Mouse (Mus musculus) stomach, embryonic 15.5 days (tissue): ENCODE results near the gene Zfp598. TPM values are rescaled to one million over a fixed set of nuclear protein-coding genes. Genes with fewer than 3 reads are reported as not detected.

ENCODE experiments used
- ATAC-seq: fragments of 200-750 bp; cut with Nextera tagmentation; 2 replicates; pipeline ENCODE4 v1.8.0; 2017; ENCODE audit warnings: low read depth, moderate number of reproducible peaks, moderate TSS enrichment; ENCODE audit not compliant: insufficient read depth, low FRiP score
- H3K27ac ChIP-seq: fragments of 300-500 bp; sonication (generic); 2 replicates; pipeline ENCODE4 v1.5.1; 2015; ENCODE audit warnings: mild to moderate bottlenecking, inconsistent platforms
- H3K27me3 ChIP-seq: fragments of 300-500 bp; sonication (generic); replicated peaks from 2 replicates; pipeline ENCODE4 v1.6.1; 2015; ENCODE audit warnings: inconsistent platforms
- H3K36me3 ChIP-seq: fragments of 300-500 bp; sonication (generic); 2 replicates; pipeline ENCODE4 v1.6.1; 2015; ENCODE audit warnings: inconsistent platforms
- H3K4me1 ChIP-seq: fragments of 300-500 bp; sonication (generic); 2 replicates; pipeline ENCODE4 v1.6.1; 2015; ENCODE audit warnings: inconsistent platforms
- H3K4me2 ChIP-seq: fragments of 300-500 bp; sonication (generic); 2 replicates; pipeline ENCODE4 v1.6.1; 2015; ENCODE audit warnings: mild to moderate bottlenecking, inconsistent platforms
- H3K4me3 ChIP-seq: fragments of 300-500 bp; sonication (generic); replicated peaks from 2 replicates; pipeline ENCODE4 v1.5.1; 2015; ENCODE audit warnings: inconsistent platforms
- H3K9ac ChIP-seq: fragments of 300-500 bp; sonication (generic); 2 replicates; pipeline ENCODE4 v1.6.1; 2015; ENCODE audit warnings: inconsistent platforms
- H3K9me3 ChIP-seq: fragments of 300-500 bp; sonication (generic); 2 replicates; pipeline ENCODE4 v1.6.1; 2016; ENCODE audit warnings: inconsistent platforms
- WGBS: fragments of 180-500 bp; shearing (Covaris S2); methylation state at CpG from one replicate; pipeline ENCODE4 v1.1.7; 2015; 5-methylcytosine and 5-hydroxymethylcytosine counted together
- polyA plus RNA-seq: library from polyadenylated mRNA; unstranded; fragments of >200 nt; fragmentation: Nextera tagmentation; extraction: Ambion mirVana; gene quantifications from 2 replicates; pipeline ENCODE4 v1.2.1, GENCODE M21; 2015

The Zfp598 gene
- polyA plus RNA-seq, 1 experiment from 2014 or later: 19.3 TPM

DNA sequence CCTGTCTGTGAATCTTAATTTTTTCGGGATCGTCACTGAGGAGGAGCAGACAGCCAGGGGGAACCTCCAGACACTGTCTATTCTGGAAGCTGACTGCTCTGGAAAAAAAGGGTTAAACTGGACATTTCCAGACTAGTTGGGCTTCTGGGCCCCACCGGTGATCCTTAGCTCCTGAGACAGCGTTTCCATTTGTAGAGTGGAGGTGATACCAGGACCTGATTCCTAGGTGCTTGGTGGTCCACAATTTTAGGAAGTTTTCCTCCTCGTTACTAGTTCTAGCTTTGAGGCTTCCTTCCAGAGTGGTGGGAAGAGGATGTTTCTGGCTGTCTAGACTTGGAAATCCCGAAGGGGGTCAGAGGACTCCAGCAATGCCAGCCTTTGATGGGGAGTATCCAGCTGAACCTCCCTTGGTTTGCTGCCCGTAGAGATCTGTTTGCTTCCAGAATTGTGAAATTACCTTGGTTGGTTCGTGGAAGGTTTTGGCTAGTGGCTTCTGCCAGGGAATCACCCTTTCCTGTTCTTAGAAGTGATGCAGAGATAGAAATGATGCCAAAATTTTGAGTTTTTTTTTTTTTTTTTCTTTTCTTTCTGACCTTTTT lies 858 bp downstream of the Zfp598 start:
- 9% methylated on average over 8 of the region's 8 CpGs for WGBS
- peak overlapping the region; percentile 89 for H3K9ac ChIP-seq
- no peaks in the 10 kb centered on the region for H3K9me3 ChIP-seq
- peaks cover 20% of the 10 kb centered on the region for H3K4me1 ChIP-seq
- peak overlapping the region; percentile 67 for H3K4me2 ChIP-seq
- no peak for ATAC-seq
- H3K36me3 ChIP-seq: no peaks in the 10 kb centered on the region
- H3K4me3 ChIP-seq: peak overlapping the region; percentile 98
- no peaks in the 10 kb centered on the region for H3K27me3 ChIP-seq
- H3K27ac ChIP-seq: peak overlapping the region; percentile 84

DNA sequence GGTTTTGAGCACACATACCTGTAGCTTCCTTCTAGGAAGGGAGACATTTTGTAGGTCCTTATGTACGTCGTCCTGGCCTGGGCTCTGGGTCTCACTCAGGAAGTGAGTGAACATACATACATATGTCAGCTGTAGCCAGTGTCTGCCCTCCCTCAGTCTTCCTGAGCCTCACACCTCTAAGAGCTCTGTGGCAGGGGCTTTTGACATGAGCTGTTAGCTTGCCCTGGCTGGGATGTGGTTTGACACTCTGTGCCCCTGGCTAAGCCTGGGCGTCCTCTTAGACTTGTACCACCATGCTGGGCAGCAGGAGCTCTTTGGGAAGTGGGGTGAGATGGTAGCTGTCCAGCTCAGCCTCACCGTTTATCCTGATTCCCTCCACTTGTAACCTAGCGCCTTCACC lies 1.9 kb downstream of the Zfp598 start:
- H3K27ac ChIP-seq: no peak overlapping the region

GRCm38 (mm10) chr17:24672141-24672540 lies 2.7 kb downstream of the Zfp598 start:
- Histone ChIP-seq H3K9ac (no peak overlapping the region), H3K4me1 (peaks cover 21% of the 10 kb centered on the region), H3K27ac (no peak overlapping the region), H3K4me3 (no peak overlapping the region), H3K27me3 (no peaks in the 10 kb centered on the region), H3K36me3 (peaks cover 4% of the 10 kb centered on the region; the same call in 1 of the 2 replicates), H3K4me2 (peak overlapping the region; percentile 67; the same call in 1 of the 2 replicates), H3K9me3 (no peaks in the 10 kb centered on the region)
- ATAC-seq: 0 out of 2 replicates have a peak, but pooled peaks have one; percentile 21
- 12% methylated on average over 5 of the region's 5 CpGs for WGBS

More for the DNA sequence above, 1.9 kb downstream of the Zfp598 start:
- Histone ChIP-seq H3K27me3 (no peaks in the 10 kb centered on the region), H3K9ac (no peak overlapping the region), H3K9me3 (no peaks in the 10 kb centered on the region), H3K4me3 (peak overlapping the region; percentile 98; the same call in 1 of the 2 replicates), H3K36me3 (no peaks in the 10 kb centered on the region), H3K4me2 (peak overlapping the region; percentile 67; the same call in 1 of the 2 replicates), H3K4me1 (peaks cover 20% of the 10 kb centered on the region)
- WGBS: 62% methylated on average over 5 of the region's 5 CpGs
- ATAC-seq: no peak

GRCm38 (mm10) chr17:24674277-24674676 lies 4.8 kb downstream of the Zfp598 start:
- H3K4me1 ChIP-seq: peaks cover 24% of the 10 kb centered on the region
- H3K9ac ChIP-seq: 0 out of 2 replicates have a peak overlapping the region, but pooled peaks have one; percentile 8
- WGBS: 78% methylated on average over 7 of the region's 7 CpGs

GRCm38 (mm10) chr17:24676187-24676586 lies 6.7 kb downstream of the Zfp598 start:
- H3K27ac ChIP-seq: no peak overlapping the region
- no peaks in the 10 kb centered on the region for H3K27me3 ChIP-seq
- WGBS: 70% methylated on average over 2 of the region's 2 CpGs
- no peak overlapping the region for H3K4me3 ChIP-seq
- ATAC-seq: no peak
- peaks cover 16% of the 10 kb centered on the region for H3K4me1 ChIP-seq
- H3K36me3 ChIP-seq: peaks cover 44% of the 10 kb centered on the region
- H3K9me3 ChIP-seq: no peaks in the 10 kb centered on the region
- no peak overlapping the region for H3K9ac ChIP-seq
- no peak overlapping the region for H3K4me2 ChIP-seq

More at GRCm38 (mm10) chr17:24674277-24674676, 4.8 kb downstream of the Zfp598 start:
- Histone ChIP-seq H3K27me3 (no peaks in the 10 kb centered on the region), H3K27ac (no peak overlapping the region), H3K36me3 (peaks cover 25% of the 10 kb centered on the region), H3K4me2 (no peak overlapping the region), H3K9me3 (no peaks in the 10 kb centered on the region), H3K4me3 (no peak overlapping the region)
- ATAC-seq: no peak

DNA sequence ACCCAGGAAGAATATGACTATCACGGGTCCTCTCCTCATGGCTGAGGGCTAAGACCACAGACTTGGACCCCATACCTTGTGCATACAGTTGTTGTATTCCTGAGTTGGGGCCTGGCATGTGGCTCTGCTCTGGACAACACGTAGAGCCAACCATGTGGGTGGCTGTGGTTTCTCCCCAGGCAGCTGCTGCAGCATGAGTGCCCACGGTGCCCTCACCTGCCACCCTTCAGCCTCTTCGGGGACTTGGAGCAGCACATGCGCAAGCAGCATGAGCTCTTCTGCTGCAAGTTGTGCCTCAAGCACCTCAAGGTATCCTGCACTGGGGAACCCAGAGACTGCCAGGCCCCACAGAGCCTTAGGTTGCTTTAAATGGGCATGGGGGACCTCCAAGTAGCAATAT lies 7.4 kb downstream of the Zfp598 start:
- H3K9ac ChIP-seq: no peak overlapping the region
- no peak overlapping the region for H3K27ac ChIP-seq
- no peak overlapping the region for H3K4me3 ChIP-seq
- H3K36me3 ChIP-seq: peaks cover 49% of the 10 kb centered on the region
- no peak for ATAC-seq
- H3K4me2 ChIP-seq: no peak overlapping the region
- no peaks in the 10 kb centered on the region for H3K9me3 ChIP-seq
- H3K27me3 ChIP-seq: no peaks in the 10 kb centered on the region
- WGBS: 88% methylated on average over 5 of the region's 5 CpGs
- H3K4me1 ChIP-seq: peaks cover 9% of the 10 kb centered on the region

DNA sequence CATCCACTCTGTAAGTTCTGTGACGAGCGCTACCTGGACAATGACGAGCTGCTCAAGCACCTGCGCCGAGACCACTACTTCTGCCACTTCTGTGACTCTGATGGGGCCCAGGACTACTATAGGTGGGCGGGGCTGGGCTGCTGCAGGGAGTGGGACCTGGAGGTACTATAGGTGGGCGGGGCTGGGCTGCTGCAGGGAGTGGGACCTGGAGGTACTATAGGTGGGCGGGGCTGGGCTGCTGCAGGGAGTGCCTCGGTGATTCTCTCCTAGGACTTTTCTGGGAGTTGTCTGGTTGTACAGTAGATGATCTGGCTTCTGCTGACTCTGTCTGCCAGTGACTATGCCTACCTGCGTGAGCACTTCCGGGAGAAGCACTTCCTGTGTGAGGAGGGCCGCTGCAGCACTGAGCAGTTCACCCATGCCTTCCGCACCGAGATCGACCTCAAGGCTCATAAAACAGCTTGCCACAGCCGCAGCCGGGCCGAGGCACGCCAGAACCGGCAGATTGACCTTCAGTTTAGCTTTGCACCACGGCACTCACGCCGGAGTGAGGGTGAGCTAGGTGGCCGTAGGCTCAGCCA lies 8.1 kb downstream of the Zfp598 start:
- Histone ChIP-seq H3K9ac (no peak overlapping the region), H3K4me1 (peaks cover 4% of the 10 kb centered on the region; the same call in 1 of the 2 replicates), H3K36me3 (peaks cover 53% of the 10 kb centered on the region), H3K4me3 (no peak overlapping the region), H3K27ac (no peak overlapping the region), H3K9me3 (no peaks in the 10 kb centered on the region), H3K4me2 (no peak overlapping the region), H3K27me3 (no peaks in the 10 kb centered on the region)
- peak; percentile 79 for ATAC-seq
- WGBS: 85% methylated on average over 24 of the region's 24 CpGs

DNA sequence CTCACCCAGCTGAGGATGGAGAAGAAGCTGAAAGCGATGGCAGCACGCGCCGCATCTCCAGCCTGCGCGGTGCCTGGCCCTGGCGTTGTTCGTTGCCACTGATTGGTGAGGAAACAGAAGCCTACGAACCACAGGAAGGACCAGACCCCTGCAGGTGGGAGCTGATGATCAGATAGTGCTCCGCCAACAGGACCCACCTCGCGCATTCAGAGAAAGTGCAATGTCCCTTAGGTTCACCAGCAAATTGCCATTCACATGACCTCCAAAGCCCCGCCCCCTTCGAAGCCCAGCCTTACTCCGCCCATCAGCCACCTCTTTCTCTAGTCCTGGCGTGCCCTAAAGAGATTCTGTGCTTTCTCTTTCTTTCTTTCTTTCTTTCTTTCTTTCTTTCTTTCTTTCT lies 17.0 kb downstream of the Zfp598 start:
- ATAC-seq: no peak
- no peak overlapping the region for H3K9ac ChIP-seq
- no peaks in the 10 kb centered on the region for H3K9me3 ChIP-seq
- H3K27ac ChIP-seq: no peak overlapping the region
- H3K4me3 ChIP-seq: no peak overlapping the region
- peaks cover 21% of the 10 kb centered on the region for H3K4me1 ChIP-seq
- H3K36me3 ChIP-seq: peaks cover 5% of the 10 kb centered on the region; the same call in 1 of the 2 replicates
- 27% methylated on average over 16 of the region's 16 CpGs for WGBS
- peaks cover 45% of the 10 kb centered on the region for H3K27me3 ChIP-seq
- peak overlapping the region; percentile 37 for H3K4me2 ChIP-seq

- peaks cover 21% of the 10 kb centered on the region for H3K4me1 ChIP-seq
- H3K27me3 ChIP-seq: peaks cover 45% of the 10 kb centered on the region
- peaks cover 3% of the 10 kb centered on the region; the same call in 1 of the 2 replicates for H3K36me3 ChIP-seq
- peak; percentile 62 for ATAC-seq
- H3K4me2 ChIP-seq: peak overlapping the region; percentile 77
- H3K27ac ChIP-seq: no peak overlapping the region
- H3K9me3 ChIP-seq: no peaks in the 10 kb centered on the region
- H3K4me3 ChIP-seq: peak overlapping the region; percentile 40
- WGBS: 2% methylated on average over 25 of the region's 25 CpGs
- 0 out of 2 replicates have a peak overlapping the region, but pooled peaks have one; percentile 9 for H3K9ac ChIP-seq
Measured at GRCm38 (mm10) chr17:24687146-24687595, 17.7 kb downstream of the Zfp598 start.

- Histone ChIP-seq H3K9ac (0 out of 2 replicates have a peak overlapping the region, but pooled peaks have one; percentile 9), H3K9me3 (no peaks in the 10 kb centered on the region), H3K4me1 (peaks cover 21% of the 10 kb centered on the region), H3K36me3 (peaks cover 5% of the 10 kb centered on the region; the same call in 1 of the 2 replicates), H3K4me2 (peak overlapping the region; percentile 77), H3K4me3 (peak overlapping the region; percentile 40), H3K27ac (no peak overlapping the region), H3K27me3 (peaks cover 45% of the 10 kb centered on the region)
- no peak for ATAC-seq
- WGBS: 20% methylated on average over 23 of the region's 23 CpGs
Measured at GRCm38 (mm10) chr17:24687599-24687998, 18.1 kb downstream of the Zfp598 start.

GRCm38 (mm10) chr17:24689251-24690081 lies 20.0 kb downstream of the Zfp598 start, which contains the start of gene Syngr3:
Syngr3 (minus strand) TSS chr17:24689955.
- H3K4me3 ChIP-seq: peak within 1 kb of the TSS; percentile 48
- H3K9ac ChIP-seq: no peak within 1 kb of the TSS
- WGBS: under 1% methylated on average over 41 of the region's 55 CpGs
- H3K27ac ChIP-seq: no peak within 1 kb of the TSS
- peaks cover 21% of the 10 kb centered on the region for H3K4me1 ChIP-seq
- H3K4me2 ChIP-seq: peak within 1 kb of the TSS; percentile 91
- no peaks in the 10 kb centered on the region for H3K9me3 ChIP-seq
- peaks cover 45% of the 10 kb centered on the region for H3K27me3 ChIP-seq
- ATAC-seq: no peak
- H3K36me3 ChIP-seq: peaks cover 5% of the 10 kb centered on the region; the same call in 1 of the 2 replicates
